Mouse (Mus musculus): ENCODE results near the gene Ccm2. TPM values are rescaled to one million over a fixed set of nuclear protein-coding genes. Genes with fewer than 3 reads are reported as not detected.

Ccm2 gene
- polyA plus RNA-seq (2015; fragmentation: Illumina TruSeq; extraction: RNeasy Lipid Tissue Mini Kit (QIAGEN cat#74804); ENCODE audit: low read depth, low replicate concordance): 70.4 TPM

DNA sequence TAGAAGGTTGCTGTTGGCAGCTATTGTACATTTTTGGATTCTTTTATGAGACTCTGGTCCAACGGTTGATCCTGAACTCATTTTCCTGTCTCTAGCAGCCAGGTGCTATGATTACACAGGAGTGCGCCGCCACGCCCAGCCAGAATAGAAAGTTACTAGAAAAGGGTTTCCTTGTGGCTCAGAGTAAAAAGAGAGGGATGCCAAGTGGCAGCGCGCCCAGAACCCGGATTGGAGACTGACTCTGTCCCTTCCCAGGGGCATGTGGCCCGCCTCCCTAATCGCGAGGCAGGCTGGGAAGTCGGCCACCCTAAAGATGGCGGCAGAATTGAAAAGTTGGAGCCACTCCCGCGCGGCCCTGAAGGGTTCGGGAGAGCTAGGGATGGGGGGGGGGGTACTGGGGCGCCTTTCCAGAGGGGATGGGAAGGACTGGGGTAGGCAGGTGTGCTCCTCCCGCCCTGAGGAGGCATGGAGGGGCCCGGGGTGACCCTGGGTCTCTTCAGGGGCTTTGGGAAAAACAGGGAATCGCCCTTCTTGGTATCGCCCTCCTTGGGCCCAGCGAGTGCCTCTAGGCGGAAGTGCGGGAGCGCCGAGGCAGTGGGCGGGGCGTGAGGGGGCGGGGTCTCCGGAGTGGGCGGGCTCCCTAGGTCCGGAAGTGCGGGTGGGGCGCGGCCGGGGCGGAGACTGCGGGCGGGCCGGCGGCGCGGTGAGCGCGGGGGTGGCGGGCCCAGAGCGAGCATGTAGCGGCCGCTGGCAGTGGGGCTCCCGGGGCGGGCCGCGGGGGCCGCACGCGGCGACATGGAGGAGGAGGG, at the start of gene Ccm2:
Gene Ccm2, plus strand, starts transcription at position 683 of the 809 bp plus-strand sequence.

DNA sequence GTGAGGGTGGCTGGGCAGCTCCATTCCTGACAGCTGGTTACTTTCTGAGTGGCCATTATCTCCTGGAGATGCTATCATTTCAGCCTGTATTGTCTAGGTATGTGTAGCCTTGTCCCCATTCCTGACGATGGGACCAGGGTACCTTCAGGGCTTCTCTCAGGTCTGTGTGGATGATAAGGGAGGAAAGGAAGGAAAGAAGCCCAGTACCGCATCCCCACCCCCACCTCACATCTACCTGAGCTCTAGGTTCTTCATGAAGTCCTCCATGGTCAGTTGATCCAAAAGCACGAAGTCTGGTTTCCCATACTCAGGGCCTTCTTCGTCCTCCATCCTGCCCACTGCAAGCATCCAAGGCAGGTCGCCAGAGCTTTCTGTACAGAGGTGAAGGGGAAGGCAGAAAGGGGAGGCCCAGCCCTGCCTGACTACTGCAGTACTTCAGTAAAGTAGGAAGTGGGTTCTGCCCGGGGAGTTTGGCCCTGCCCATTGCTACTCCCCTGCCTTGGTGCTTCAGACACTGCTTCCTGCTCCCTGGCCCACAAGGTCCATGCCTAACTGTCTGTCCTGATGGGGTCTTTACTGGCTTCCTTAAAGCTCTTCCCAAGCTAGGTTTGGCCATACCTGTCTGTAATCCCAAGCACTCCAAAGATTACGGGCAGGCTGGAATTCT, 26.0 kb upstream of the Ccm2 start, which contains the start of gene Myo1g:
Gene Myo1g, minus strand, starts transcription at position 459 of the 667 bp plus-strand sequence.

DNA sequence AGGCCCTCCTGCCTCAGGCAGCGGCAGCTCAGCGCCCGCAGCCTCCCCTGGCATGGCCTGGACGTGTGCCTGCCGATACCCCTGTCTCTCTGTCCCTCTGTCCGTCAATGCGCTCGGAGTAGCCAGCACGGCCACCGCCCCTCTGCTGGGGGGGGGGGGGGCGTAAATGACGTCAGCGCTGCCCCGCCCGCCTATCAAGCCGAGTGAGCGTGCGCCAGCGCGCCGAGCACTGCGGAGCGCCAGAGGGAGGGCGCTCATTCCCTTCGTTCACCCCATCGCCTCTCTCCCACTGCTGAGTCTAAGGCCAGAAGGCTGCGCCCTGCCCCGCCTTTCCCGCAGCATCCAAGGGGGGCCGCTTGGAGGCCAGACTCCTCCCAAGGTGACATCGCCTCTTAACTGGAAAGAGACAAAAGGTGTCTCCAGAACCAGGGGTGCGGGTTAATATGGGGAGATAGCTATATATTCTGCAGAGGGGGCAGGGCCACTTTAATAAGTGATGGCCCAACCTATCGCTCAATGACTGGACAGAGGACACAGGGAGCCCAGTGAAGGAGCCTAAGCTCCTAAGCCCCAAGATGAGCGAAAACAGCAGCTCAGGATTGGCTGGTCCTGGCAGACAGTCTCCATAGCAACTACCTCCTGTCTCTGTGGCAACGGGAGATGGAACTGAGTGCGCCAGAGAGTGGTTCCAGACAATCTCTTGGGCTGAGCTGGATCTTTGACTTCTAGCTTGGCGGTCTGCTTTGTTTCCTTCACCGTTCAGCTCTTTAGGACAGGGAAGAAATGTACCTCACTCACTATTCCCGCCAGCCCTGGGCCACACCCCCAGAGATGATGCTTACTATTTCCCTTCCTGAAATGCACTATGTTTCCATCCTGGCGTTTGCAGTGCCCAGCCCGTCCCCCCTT, 59.1 kb downstream of the Ccm2 start, which contains the start of gene Nacad:
Gene Nacad, minus strand, starts transcription at position 563 of the 909 bp plus-strand sequence.

DNA sequence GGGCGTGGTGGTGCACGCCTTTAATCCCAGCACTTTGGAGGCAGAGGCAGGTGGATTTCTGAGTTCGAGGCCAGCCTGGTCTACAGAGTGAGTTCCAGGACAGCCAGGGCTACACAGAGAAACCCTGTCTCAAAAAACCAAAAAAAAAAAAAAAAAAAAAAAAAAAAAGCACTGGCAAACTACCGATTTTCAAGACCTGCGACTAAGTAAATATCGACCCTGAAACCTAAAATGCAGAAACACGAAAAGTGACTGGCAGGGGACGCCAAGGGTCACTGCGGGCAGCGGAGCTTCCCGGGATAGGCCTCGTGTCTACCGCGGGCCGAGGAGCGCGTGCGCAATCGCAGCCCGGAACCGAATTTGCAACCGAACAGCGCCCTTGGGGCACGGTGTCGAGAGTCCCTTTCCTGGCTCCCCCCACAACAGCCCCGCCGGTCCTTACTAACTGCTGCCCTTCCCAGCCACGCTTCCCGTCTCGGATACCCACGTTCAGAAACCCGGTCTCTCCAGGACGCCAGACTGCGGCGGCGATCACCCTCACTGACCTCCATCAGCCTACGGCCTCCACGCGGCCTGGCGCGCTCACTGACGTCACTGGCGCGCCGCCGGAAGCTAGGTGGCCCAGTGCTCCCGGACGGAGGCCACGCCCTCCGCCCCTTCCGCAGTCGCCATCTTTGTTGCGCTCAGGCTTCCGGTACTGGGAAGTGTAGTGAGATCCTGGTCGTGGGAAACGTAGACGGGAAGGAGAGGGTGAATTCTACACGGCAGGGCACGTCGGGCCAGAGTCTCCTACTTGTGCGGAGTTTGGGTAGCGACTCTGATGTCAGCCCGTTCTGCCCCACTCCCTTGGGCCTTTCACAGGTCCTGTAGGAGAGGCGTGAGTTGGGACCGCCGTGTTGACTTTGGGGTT, 79.0 kb downstream of the Ccm2 start, which contains the start of gene Tbrg4:
Gene Tbrg4, minus strand, starts transcription at position 590 of the 910 bp plus-strand sequence.

DNA sequence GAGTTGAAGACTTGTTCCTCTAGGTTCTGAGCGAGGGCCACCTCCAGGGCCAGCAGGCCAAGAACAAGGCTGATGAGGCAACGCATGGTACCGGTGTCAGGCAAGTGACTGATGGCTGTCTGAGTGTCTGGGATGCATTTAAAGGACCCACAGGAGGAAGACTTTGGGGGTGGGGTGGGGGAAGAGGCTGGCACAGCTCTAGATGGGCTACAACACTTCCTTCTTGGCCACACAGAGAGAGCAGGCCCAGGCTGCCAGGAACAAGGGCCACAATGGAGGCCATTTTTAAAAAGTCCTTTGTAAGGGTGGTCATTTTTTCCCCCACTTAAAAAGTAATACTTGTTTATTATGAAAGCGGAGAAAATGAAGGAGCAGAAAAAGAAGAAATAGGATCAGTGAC, 91.8 kb downstream of the Ccm2 start, which contains the start of gene Wap:
Gene Wap, minus strand, starts transcription at position 101 of the 400 bp plus-strand sequence.

Other genes starting within 250 kb of the Ccm2 start
- 132 TPM for gene Zmiz2, start 157.8 kb upstream of the Ccm2 start, polyA plus RNA-seq (2015; fragmentation: Illumina TruSeq; extraction: RNeasy Lipid Tissue Mini Kit (QIAGEN cat#74804); ENCODE audit: low read depth, low replicate concordance)
- gene Ppia, start 131.4 kb upstream of the Ccm2 start, polyA plus RNA-seq (2015; fragmentation: Illumina TruSeq; extraction: RNeasy Lipid Tissue Mini Kit (QIAGEN cat#74804); ENCODE audit: low read depth, low replicate concordance): 3,507 TPM
- gene H2afv, start 102.4 kb upstream of the Ccm2 start, polyA plus RNA-seq (2015; fragmentation: Illumina TruSeq; extraction: RNeasy Lipid Tissue Mini Kit (QIAGEN cat#74804); ENCODE audit: low read depth, low replicate concordance): 88.1 TPM
- gene Purb, start 71.0 kb upstream of the Ccm2 start, polyA plus RNA-seq (2015; fragmentation: Illumina TruSeq; extraction: RNeasy Lipid Tissue Mini Kit (QIAGEN cat#74804); ENCODE audit: low read depth, low replicate concordance): 168 TPM
- 0.18 TPM for gene Myo1g, start 25.9 kb upstream of the Ccm2 start, polyA plus RNA-seq (2015; fragmentation: Illumina TruSeq; extraction: RNeasy Lipid Tissue Mini Kit (QIAGEN cat#74804); ENCODE audit: low read depth, low replicate concordance)
- gene Nacad, start 59.2 kb downstream of the Ccm2 start, polyA plus RNA-seq (2015; fragmentation: Illumina TruSeq; extraction: RNeasy Lipid Tissue Mini Kit (QIAGEN cat#74804); ENCODE audit: low read depth, low replicate concordance): 50.2 TPM
- gene Tbrg4, start 79.2 kb downstream of the Ccm2 start, polyA plus RNA-seq (2015; fragmentation: Illumina TruSeq; extraction: RNeasy Lipid Tissue Mini Kit (QIAGEN cat#74804); ENCODE audit: low read depth, low replicate concordance): 32.2 TPM
- not detected for gene Wap, start 91.8 kb downstream of the Ccm2 start, polyA plus RNA-seq (2015; fragmentation: Illumina TruSeq; extraction: RNeasy Lipid Tissue Mini Kit (QIAGEN cat#74804); ENCODE audit: low read depth, low replicate concordance)
- gene Ramp3, start 111.6 kb downstream of the Ccm2 start, polyA plus RNA-seq (2015; fragmentation: Illumina TruSeq; extraction: RNeasy Lipid Tissue Mini Kit (QIAGEN cat#74804); ENCODE audit: low read depth, low replicate concordance): 45.2 TPM